Mouse (Mus musculus) forebrain, embryonic 14.5 days (tissue): ENCODE measurements around the gene Dcaf5. TPM values are rescaled to one million over a fixed set of nuclear protein-coding genes. Genes with fewer than 3 reads are reported as not detected.

ENCODE experiments used
- ATAC-seq: fragments of 200-750 bp; cut with Nextera tagmentation; 2 replicates; pipeline ENCODE4 v1.8.0; 2017; ENCODE audit warnings: mild to moderate bottlenecking, moderate library complexity
- DNase-seq: peaks from one replicate; pipeline ENCODE4 v3.0.0-alpha.2; 2015; ENCODE audit warnings: low spot score
- H3K27ac ChIP-seq: fragments of 300-500 bp; sonication (generic); 2 replicates; pipeline ENCODE4 v1.5.1; 2014; ENCODE audit warnings: low read depth, mild to moderate bottlenecking, control low read depth, low read length, moderate library complexity
- H3K27me3 ChIP-seq: fragments of 300-500 bp; sonication (generic); replicated peaks from 2 replicates; pipeline ENCODE4 v1.6.1; 2014; ENCODE audit warnings: low read length, control low read depth, mixed read lengths; ENCODE audit not compliant: control insufficient read depth, insufficient read depth
- H3K36me3 ChIP-seq: fragments of 300-500 bp; sonication (generic); 2 replicates; pipeline ENCODE4 v1.6.1; 2014; ENCODE audit warnings: low read length, control low read depth; ENCODE audit not compliant: control insufficient read depth, insufficient read depth
- H3K4me1 ChIP-seq: fragments of 300-500 bp; sonication (generic); 2 replicates; pipeline ENCODE4 v1.6.1; 2014; ENCODE audit warnings: antibody characterized with exemption, low read length, control low read depth; ENCODE audit not compliant: control insufficient read depth, insufficient read depth
- H3K4me2 ChIP-seq: fragments of 300-500 bp; sonication (generic); 2 replicates; pipeline ENCODE4 v1.6.1; 2014; ENCODE audit warnings: mild to moderate bottlenecking, control low read depth, low read length
- H3K4me3 ChIP-seq: fragments of 300-500 bp; sonication (generic); 2 replicates; pipeline ENCODE4 v1.5.1; 2014; ENCODE audit warnings: low read depth, low read length, control low read depth
- H3K9ac ChIP-seq: fragments of 300-500 bp; sonication (generic); 2 replicates; pipeline ENCODE4 v1.6.1; 2014; ENCODE audit warnings: mild to moderate bottlenecking, low read length, control low read depth, moderate library complexity
- H3K9me3 ChIP-seq: fragments of 300-500 bp; sonication (generic); replicated peaks from 2 replicates; pipeline ENCODE4 v1.6.1; 2016; ENCODE audit warnings: low read length, control low read depth, mixed read lengths; ENCODE audit not compliant: control insufficient read depth
- WGBS: fragments of 180-500 bp; shearing (Covaris S2); extraction: QIAGEN DNeasy Blood & Tissue Kit; methylation state at CpG from one replicate; pipeline ENCODE4 v1.1.7; 2014; 5-methylcytosine and 5-hydroxymethylcytosine counted together
- polyA plus RNA-seq: library from polyadenylated mRNA; unstranded; fragments of >200 nt; fragmentation: Nextera tagmentation; extraction: Ambion mirVana; gene quantifications from 2 replicates; pipeline ENCODE4 v1.2.1, GENCODE M21; 2014

Gene Dcaf5
- polyA plus RNA-seq, 1 experiment from 2014 or later, result 17.7 TPM

DNA sequence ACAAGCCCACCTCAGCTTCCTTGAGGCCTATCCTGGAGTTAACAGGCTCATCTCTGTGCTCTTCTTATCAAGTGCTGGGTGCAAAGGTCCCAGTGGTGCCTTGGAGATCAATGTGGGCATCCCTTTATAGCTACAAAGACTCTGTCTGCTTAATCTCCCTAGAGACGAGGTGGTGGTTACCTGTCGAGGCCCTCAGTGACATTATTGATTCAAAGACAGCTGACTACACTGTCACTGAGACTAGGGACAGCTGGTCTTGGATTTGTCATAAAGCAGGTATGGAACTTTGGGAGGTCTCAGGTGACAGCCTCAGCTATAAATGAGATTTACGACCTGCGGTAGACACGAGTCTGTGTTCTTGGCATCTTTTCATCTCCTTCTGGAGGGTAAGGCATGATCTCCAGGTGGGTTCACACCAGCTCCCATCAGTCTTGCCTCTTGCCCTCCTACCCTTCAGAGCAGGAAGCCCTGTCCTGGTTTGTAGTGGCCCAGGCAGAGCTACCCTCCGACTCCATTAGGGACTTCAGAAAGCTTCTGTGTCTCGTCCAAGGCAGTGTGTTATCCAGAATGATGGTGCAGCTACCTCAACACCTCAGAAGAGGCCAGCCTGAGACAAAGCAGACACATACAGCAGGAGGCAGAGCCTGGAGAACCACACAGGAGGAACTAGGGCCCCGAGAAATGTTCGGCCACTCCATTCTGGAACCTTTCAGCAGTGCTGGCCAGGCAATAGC is 112.2 kb downstream of the Dcaf5 start:
- H3K4me1 ChIP-seq, result no peaks in the 10 kb centered on the region
- no peak overlapping the region for H3K4me3 ChIP-seq
- H3K4me2 ChIP-seq, result no peak overlapping the region
- H3K9me3 ChIP-seq, result no peaks in the 10 kb centered on the region
- DNase-seq, result no peak
- H3K36me3 ChIP-seq, result no peaks in the 10 kb centered on the region
- WGBS, result 87% methylated on average over 9 of the region's 9 CpGs
- no peak overlapping the region for H3K9ac ChIP-seq
- ATAC-seq, result no peak
- H3K27ac ChIP-seq, result no peak overlapping the region
- H3K27me3 ChIP-seq, result no peaks in the 10 kb centered on the region

DNA sequence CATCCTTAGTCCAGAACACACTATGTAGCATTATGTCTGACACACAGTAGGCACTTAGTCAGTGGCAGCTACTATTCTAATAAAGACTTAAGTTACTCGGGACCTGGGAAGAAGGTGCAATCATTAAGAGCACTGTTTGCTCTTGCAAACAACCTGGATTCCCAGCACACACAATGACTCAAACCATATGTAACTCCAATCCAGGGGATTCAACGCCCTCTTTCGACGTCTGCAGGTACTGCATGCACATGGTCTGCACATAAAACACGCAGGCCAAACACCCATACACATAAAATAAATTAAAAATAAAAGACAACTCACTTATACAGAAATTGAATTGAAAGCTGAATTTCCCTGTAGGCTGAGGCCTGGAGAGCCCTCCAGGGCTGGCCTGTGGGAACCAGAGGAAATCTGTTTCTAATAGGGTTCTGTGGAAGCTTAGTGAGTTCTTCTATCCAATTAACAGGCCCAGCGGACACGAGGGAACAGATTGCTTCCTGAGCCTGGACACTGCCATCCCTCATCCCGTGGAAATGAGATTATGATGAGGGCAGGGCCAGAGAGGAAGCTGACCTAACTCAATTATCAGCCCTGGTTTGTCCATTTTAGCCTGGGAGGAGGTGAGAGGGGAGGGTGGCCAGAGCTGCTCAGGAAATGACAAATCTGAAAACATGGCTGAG is 112.9 kb downstream of the Dcaf5 start:
- Histone ChIP-seq H3K9ac (no peak overlapping the region), H3K4me2 (no peak overlapping the region), H3K4me1 (no peaks in the 10 kb centered on the region), H3K36me3 (no peaks in the 10 kb centered on the region), H3K4me3 (no peak overlapping the region), H3K9me3 (no peaks in the 10 kb centered on the region), H3K27me3 (no peaks in the 10 kb centered on the region), H3K27ac (no peak overlapping the region)
- ATAC-seq (no peak), DNase-seq (no peak)
- 72% methylated on average over 8 of the region's 8 CpGs for WGBS

DNA sequence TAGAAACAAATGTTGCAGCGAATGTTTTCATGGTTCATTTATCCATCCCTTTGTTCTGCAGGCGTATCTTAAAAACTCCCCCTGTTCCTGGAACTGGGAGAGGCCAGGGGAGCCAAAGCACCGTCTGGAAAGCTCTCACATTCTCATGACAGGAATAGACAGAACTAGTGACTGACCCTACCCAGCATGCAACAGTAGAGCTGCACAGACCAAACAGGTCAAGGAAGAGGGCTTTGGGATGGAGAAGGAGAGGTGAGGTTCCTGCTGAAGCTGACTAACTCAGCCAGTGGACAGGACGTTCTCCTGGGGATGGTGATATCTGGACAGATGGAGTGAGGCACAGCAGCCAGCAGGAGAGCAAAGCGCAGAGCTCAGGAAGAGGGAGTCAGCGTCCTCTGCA is 113.9 kb downstream of the Dcaf5 start:
- H3K27me3 ChIP-seq, result no peaks in the 10 kb centered on the region
- no peaks in the 10 kb centered on the region for H3K36me3 ChIP-seq
- 73% methylated on average over 6 of the region's 6 CpGs for WGBS
- no peak overlapping the region for H3K4me2 ChIP-seq
- no peaks in the 10 kb centered on the region for H3K9me3 ChIP-seq
- ATAC-seq (no peak), DNase-seq (no peak)
- no peak overlapping the region for H3K9ac ChIP-seq
- H3K4me3 ChIP-seq, result no peak overlapping the region
- no peak overlapping the region for H3K27ac ChIP-seq
- H3K4me1 ChIP-seq, result no peaks in the 10 kb centered on the region

DNA sequence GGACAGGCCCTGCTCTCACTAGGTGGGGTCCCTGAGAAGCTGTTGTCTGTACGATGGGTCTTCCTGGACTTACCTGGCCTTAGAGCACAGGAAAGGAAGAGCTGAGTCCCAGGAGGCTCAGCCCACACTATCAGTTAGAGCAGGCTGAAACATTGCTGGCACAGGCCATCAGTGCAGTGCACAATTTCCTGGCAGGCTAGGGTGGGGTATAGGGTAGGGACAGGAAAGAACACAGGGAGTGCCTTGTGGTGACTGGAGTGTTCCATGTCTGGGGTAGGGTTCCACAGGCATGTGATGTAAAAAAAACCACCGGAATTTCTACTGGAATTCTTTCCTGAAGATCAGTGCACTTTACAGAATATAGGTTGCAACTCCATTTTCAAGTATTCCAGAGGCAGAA is 117.3 kb downstream of the Dcaf5 start:
- H3K4me2 ChIP-seq, result no peak overlapping the region
- no peaks in the 10 kb centered on the region for H3K9me3 ChIP-seq
- H3K27ac ChIP-seq, result no peak overlapping the region
- no peaks in the 10 kb centered on the region for H3K27me3 ChIP-seq
- H3K9ac ChIP-seq, result no peak overlapping the region
- no peaks in the 10 kb centered on the region for H3K36me3 ChIP-seq
- ATAC-seq (no peak), DNase-seq (no peak)
- no peak overlapping the region for H3K4me3 ChIP-seq
- no peaks in the 10 kb centered on the region for H3K4me1 ChIP-seq
- WGBS, result 86% methylated on average over 2 of the region's 2 CpGs

DNA sequence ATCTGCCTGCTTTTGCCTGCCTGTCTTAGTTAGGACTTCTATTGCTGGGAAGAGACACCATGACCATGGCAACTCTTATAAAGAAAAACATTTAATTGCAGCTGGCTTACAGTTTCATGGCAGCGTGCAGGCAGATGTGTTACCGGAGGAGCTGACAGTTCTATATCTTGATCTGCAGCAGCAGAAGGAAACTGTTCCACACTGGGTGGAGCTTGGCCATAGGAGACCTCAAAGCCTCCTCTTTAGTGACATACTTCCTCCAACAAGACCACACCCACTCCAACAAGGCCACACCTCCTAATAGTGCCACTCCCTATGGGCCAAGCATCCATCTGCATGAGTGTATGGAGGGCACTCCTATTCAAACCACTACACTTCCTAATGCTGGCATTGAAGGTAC is 121.1 kb downstream of the Dcaf5 start:
- 92% methylated on average over 2 of the region's 2 CpGs for WGBS
- ATAC-seq (no peak), DNase-seq (no peak)
- H3K9me3 ChIP-seq, result no peaks in the 10 kb centered on the region
- no peak overlapping the region for H3K4me3 ChIP-seq
- H3K4me1 ChIP-seq, result no peaks in the 10 kb centered on the region
- no peak overlapping the region for H3K9ac ChIP-seq
- no peaks in the 10 kb centered on the region for H3K36me3 ChIP-seq
- H3K27ac ChIP-seq, result no peak overlapping the region
- H3K4me2 ChIP-seq, result no peak overlapping the region
- no peaks in the 10 kb centered on the region for H3K27me3 ChIP-seq

DNA sequence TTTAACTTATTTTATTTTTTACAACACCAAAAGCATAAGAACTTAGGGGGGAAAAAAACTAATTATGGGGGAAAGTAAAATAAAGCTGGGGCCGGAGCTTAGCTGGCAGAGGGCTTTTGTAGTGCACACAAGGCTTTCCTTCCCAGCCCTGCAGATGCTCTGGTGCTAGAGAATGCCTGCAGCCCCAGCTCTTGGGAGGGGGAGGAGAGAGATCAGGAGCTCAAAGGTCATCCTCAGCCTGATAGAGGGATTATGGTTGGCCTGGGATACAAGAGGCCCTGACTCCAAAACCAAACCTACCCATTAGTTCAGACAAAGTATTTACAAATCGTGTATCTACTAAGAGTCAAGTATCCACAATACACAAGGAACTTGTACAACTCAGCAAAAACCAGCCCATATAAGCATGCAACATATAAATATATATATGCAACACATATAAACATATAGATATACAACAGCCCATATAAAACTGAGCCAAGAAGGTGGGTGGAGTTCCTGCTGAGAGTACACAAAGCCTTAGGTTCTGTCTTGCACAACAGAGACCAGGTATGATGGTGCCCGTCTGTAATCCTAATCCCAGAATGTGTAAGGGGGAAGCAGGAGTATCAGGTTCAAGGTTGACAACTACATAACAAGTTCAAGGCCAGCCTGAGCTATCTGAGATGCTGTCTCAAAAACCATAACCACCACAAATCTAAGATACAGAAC is 124.3 kb downstream of the Dcaf5 start:
- ATAC-seq (no peak), DNase-seq (no peak)
- H3K36me3 ChIP-seq, result no peaks in the 10 kb centered on the region
- H3K9me3 ChIP-seq, result no peaks in the 10 kb centered on the region
- WGBS, result 53% methylated on average over 3 of the region's 3 CpGs
- no peak overlapping the region for H3K9ac ChIP-seq
- no peak overlapping the region for H3K27ac ChIP-seq
- no peak overlapping the region for H3K4me3 ChIP-seq
- no peak overlapping the region for H3K4me2 ChIP-seq
- H3K27me3 ChIP-seq, result no peaks in the 10 kb centered on the region
- no peaks in the 10 kb centered on the region for H3K4me1 ChIP-seq

DNA sequence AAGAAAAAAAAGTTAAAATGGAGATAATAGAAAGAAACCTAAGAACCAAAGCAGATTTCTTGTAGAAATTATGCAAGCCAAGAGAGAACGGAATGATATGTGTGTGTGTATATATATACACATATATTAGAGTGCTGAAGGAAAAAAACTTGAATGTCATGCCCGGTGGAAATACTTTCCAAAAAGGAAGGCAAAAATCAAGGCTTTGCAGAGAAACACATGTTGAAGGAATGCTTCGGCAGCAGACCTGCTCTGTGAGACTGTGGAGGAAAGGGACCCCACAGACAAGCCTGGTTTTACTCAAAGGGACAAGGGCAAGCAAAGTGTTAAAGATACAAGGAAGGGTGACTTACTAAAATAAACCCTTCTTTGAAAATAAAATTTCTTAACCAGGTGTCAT is 128.8 kb downstream of the Dcaf5 start:
- WGBS, result 88% methylated on average over 3 of the region's 3 CpGs
- no peaks in the 10 kb centered on the region for H3K4me1 ChIP-seq
- H3K4me2 ChIP-seq, result no peak overlapping the region
- DNase-seq (no peak), ATAC-seq (no peak)
- H3K36me3 ChIP-seq, result no peaks in the 10 kb centered on the region
- no peaks in the 10 kb centered on the region for H3K9me3 ChIP-seq
- H3K27ac ChIP-seq, result no peak overlapping the region
- H3K9ac ChIP-seq, result no peak overlapping the region
- no peak overlapping the region for H3K4me3 ChIP-seq
- no peaks in the 10 kb centered on the region for H3K27me3 ChIP-seq

DNA sequence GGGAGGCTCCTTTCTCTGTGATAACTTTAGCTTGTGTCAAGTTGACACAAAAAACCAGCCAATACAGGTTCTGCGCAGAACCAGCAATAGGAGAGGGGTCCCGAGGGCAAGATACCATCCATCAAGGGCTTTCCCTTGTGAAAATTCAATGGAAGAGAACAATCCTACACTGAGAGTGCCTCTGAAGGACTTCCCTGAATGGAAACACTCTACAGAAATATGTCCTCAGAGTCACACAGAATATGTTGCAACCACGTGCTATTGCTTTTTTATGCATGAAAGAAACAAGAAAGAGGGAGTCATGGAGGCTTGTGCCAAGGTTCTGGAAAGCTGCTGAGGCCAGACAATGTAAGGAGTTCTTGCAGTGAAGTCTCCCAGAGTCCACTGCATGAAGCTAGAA is 131.9 kb downstream of the Dcaf5 start:
- ATAC-seq, result no peak

More for the DNA sequence above, 131.9 kb downstream of the Dcaf5 start:
- H3K27me3 ChIP-seq, result no peaks in the 10 kb centered on the region
- no peaks in the 10 kb centered on the region for H3K4me1 ChIP-seq
- H3K9me3 ChIP-seq, result no peaks in the 10 kb centered on the region
- H3K4me2 ChIP-seq, result no peak overlapping the region
- H3K36me3 ChIP-seq, result no peaks in the 10 kb centered on the region
- no peak for DNase-seq
- WGBS, result 94% methylated on average over 3 of the region's 3 CpGs
- no peak overlapping the region for H3K4me3 ChIP-seq
- no peak overlapping the region for H3K9ac ChIP-seq
- H3K27ac ChIP-seq, result no peak overlapping the region
